Mouse (Mus musculus) E14TG2a.4 (cell line): ENCODE measurements around the gene Pmm2.

Source experiments
- CTCF ChIP-seq: conservative IDR thresholded peaks from 2 replicates; pipeline ENCODE4 v1.5.1; 2014; ENCODE audit warnings: low read length
- NANOG ChIP-seq: IDR thresholded peaks from 2 replicates; pipeline ENCODE4 v1.6.1; 2014; ENCODE audit warnings: borderline replicate concordance, low read length, mixed read lengths
- POU5F1 ChIP-seq: IDR thresholded peaks from 2 replicates; pipeline ENCODE4 v1.6.1; 2014; ENCODE audit warnings: low read length, borderline replicate concordance

GRCm38 (mm10) chr16:8619659-8620314 is 17.7 kb upstream of the Pmm2 start:
- TF ChIP-seq CTCF (no peak), POU5F1 (no peak), NANOG (no peak)
